Mouse (Mus musculus) kidney, postnatal 0 days (tissue): ENCODE data around the gene Wdfy1. TPM values are rescaled to one million over a fixed set of nuclear protein-coding genes. Genes with fewer than 3 reads are reported as not detected.

Experiments
- ATAC-seq: fragments of 200-750 bp; cut with Nextera tagmentation; replicated peaks from 2 replicates; pipeline ENCODE4 v1.8.0; 2017; ENCODE audit warnings: low read depth, moderate number of reproducible peaks, moderate TSS enrichment, moderate library complexity; ENCODE audit not compliant: low FRiP score
- DNase-seq: peaks from one replicate; pipeline ENCODE4 v3.0.0-alpha.2; 2016; ENCODE audit warnings: low spot score
- H3K27ac ChIP-seq: fragments of 300-500 bp; sonication (generic); 2 replicates; pipeline ENCODE4 v1.5.1; 2014; ENCODE audit warnings: mild to moderate bottlenecking
- H3K27me3 ChIP-seq: fragments of 300-500 bp; sonication (generic); 2 replicates; pipeline ENCODE4 v1.6.1; 2014; ENCODE audit warnings: low read length, mixed read lengths; ENCODE audit not compliant: insufficient read depth
- H3K36me3 ChIP-seq: fragments of 300-500 bp; sonication (generic); 2 replicates; pipeline ENCODE4 v1.6.1; 2014; ENCODE audit warnings: low read length, mixed read lengths; ENCODE audit not compliant: insufficient read depth
- H3K4me1 ChIP-seq: fragments of 300-500 bp; sonication (generic); replicated peaks from 2 replicates; pipeline ENCODE4 v1.6.1; 2014; ENCODE audit warnings: antibody characterized with exemption, low read length, mixed read lengths; ENCODE audit not compliant: insufficient read depth
- H3K4me2 ChIP-seq: fragments of 300-500 bp; sonication (generic); 2 replicates; pipeline ENCODE4 v1.6.1; 2014; ENCODE audit warnings: mild to moderate bottlenecking, low read length, moderate library complexity, mixed read lengths
- H3K4me3 ChIP-seq: fragments of 300-500 bp; sonication (generic); replicated peaks from 2 replicates; pipeline ENCODE4 v1.5.1; 2014; ENCODE audit warnings: low read depth, low read length
- H3K9ac ChIP-seq: fragments of 300-500 bp; sonication (generic); 2 replicates; pipeline ENCODE4 v1.6.1; 2014; ENCODE audit warnings: low read depth, low read length
- H3K9me3 ChIP-seq: fragments of 300-500 bp; sonication (generic); replicated peaks from 2 replicates; pipeline ENCODE4 v1.6.1; 2016; ENCODE audit warnings: low read length, inconsistent platforms, mixed read lengths
- CTCF ChIP-seq: IDR thresholded peaks from 2 replicates; pipeline ENCODE4 v1.5.1; 2016; ENCODE audit warnings: antibody characterized with exemption, low read depth, mild to moderate bottlenecking, moderate library complexity
- WGBS: fragments of 180-500 bp; shearing (Covaris S2); extraction: QIAGEN DNeasy Blood & Tissue Kit; methylation state at CpG from one replicate; pipeline ENCODE4 v1.1.7; 2014; 5-methylcytosine and 5-hydroxymethylcytosine counted together
- polyA plus RNA-seq: library from polyadenylated mRNA; unstranded; fragments of >200 nt; fragmentation: Nextera tagmentation; extraction: Ambion mirVana; gene quantifications from 2 replicates; pipeline ENCODE4 v1.2.1, GENCODE M21; 2015

The Wdfy1 gene
- polyA plus RNA-seq, 1 experiment from 2014 or later: 48.4 TPM

- peak within 1 kb of the TSS; percentile 63 for H3K4me3 ChIP-seq
- peak within 1 kb of the TSS; percentile 96 for H3K4me2 ChIP-seq
- WGBS: under 1% methylated on average over 51 of the region's 51 CpGs
- no peaks in the 10 kb centered on the region for H3K4me1 ChIP-seq
- no peaks in the 10 kb centered on the region for H3K36me3 ChIP-seq
- H3K9me3 ChIP-seq: no peaks in the 10 kb centered on the region
- ATAC-seq (peak; percentile 94), DNase-seq (peak; percentile 74)
- H3K9ac ChIP-seq: peak within 1 kb of the TSS; percentile 60
- no peak for TF ChIP-seq CTCF
- 0 out of 2 replicates have a peak, but pooled peaks cover 3% of the 10 kb centered on the region for H3K27me3 ChIP-seq
- peak within 1 kb of the TSS; percentile 70 for H3K27ac ChIP-seq
These were observed 104.2 kb downstream of the Wdfy1 start, which contains the start of gene Ap1s3 for GRCm38 (mm10) chr1:79671543-79672337. Ap1s3 (minus strand) TSS chr1:79671972.

GRCm38 (mm10) chr1:79671196-79671542 is 104.8 kb downstream of the Wdfy1 start:
- H3K4me2 ChIP-seq: peak overlapping the region; percentile 96
- H3K27ac ChIP-seq: no peak overlapping the region
- 1% methylated on average over 11 of the region's 11 CpGs for WGBS
- H3K27me3 ChIP-seq: 0 out of 2 replicates have a peak, but pooled peaks cover 3% of the 10 kb centered on the region
- peak overlapping the region; percentile 63 for H3K4me3 ChIP-seq
- no peaks in the 10 kb centered on the region for H3K9me3 ChIP-seq
- H3K4me1 ChIP-seq: no peaks in the 10 kb centered on the region
- DNase-seq: peak; percentile 14
- no peak for TF ChIP-seq CTCF
- ATAC-seq: no peak
- no peaks in the 10 kb centered on the region for H3K36me3 ChIP-seq
- H3K9ac ChIP-seq: peak overlapping the region; percentile 60

DNA sequence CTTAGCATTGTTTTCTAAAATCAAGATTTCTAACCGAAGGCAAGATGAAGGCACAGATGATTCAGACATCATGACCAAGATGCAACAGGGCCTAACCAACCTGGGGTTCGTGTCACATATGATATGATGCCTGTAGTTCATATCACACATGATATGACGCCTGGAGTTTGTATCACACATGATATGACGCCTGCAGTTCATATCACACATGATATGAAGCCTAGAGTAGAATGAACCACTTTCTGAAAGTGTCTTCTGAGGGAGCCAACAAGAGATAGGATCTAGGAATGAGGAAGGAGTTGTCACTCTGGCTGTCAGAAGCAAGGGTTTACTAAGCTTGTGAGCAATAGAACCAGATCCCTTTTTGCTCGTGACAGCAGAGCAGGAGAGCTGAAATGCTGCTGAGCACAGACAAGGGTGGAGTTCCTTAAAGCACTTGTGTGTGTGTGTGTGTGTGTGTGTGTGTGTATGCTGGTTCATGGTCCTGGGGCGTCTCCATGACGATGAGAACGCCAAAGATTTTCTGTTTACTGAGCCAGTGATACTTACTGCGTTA is 106.4 kb downstream of the Wdfy1 start:
- Histone ChIP-seq H3K9ac (no peak overlapping the region), H3K4me3 (no peak overlapping the region), H3K4me1 (no peaks in the 10 kb centered on the region), H3K4me2 (no peak overlapping the region), H3K36me3 (no peaks in the 10 kb centered on the region), H3K9me3 (no peaks in the 10 kb centered on the region), H3K27ac (no peak overlapping the region), H3K27me3 (0 out of 2 replicates have a peak, but pooled peaks cover 3% of the 10 kb centered on the region)
- no peak for TF ChIP-seq CTCF
- whole genome bisulfite sequencing: 79% methylated on average over 9 of the region's 9 CpGs
- ATAC-seq: no peak
- no peak for DNase-seq

DNA sequence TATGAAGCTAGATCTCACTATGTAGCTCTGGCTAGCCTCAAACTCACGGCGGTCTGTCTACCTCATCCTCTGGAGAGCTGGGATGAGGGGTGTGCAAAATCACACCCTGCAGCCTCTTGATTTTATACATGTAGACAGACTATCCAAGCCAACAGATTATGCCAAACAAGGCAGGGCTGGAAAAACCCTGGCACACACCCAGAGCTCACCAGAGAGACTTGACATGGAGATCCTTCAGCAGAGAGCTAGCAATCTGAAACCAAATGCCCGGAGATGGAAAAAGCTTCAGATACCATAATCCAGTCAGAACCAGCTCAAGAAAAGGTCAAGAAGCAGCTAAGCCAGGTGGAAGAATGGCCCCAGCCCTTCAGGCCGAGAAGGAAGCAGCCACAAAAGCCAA is 111.0 kb downstream of the Wdfy1 start:
- ATAC-seq: no peak
- H3K4me2 ChIP-seq: no peak overlapping the region
- no peak for DNase-seq
- no peak for TF ChIP-seq CTCF
- WGBS: 75% methylated on average over 4 of the region's 4 CpGs
- H3K27me3 ChIP-seq: no peaks in the 10 kb centered on the region
- H3K9me3 ChIP-seq: no peaks in the 10 kb centered on the region
- no peaks in the 10 kb centered on the region for H3K36me3 ChIP-seq
- H3K4me1 ChIP-seq: no peaks in the 10 kb centered on the region
- no peak overlapping the region for H3K4me3 ChIP-seq
- H3K9ac ChIP-seq: no peak overlapping the region
- H3K27ac ChIP-seq: no peak overlapping the region

- WGBS: 66% methylated on average over 7 of the region's 7 CpGs
These were observed 116.3 kb downstream of the Wdfy1 start for GRCm38 (mm10) chr1:79659598-79659997.

DNA sequence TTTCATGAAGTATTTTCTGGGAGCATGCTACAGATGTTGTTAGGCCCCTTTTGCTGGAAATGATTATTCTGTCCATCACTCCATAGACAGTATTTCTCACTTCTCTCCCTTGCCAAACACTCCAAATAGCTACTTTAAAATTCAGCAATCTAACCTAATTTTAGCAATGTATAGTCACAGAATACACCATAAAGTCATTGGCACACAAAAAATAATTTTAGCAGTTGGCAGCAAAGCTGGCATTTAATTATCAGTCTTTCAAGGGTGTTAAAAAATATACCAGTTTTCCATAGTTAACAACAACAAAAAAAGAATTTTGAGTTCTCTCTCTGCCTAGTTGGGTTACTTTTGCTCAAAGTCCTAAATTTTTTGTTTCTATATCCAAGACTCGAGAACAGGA is 118.5 kb downstream of the Wdfy1 start:
- Histone ChIP-seq H3K9me3 (no peaks in the 10 kb centered on the region), H3K36me3 (no peaks in the 10 kb centered on the region), H3K4me2 (no peak overlapping the region), H3K4me3 (no peak overlapping the region), H3K9ac (no peak overlapping the region), H3K4me1 (no peaks in the 10 kb centered on the region), H3K27ac (no peak overlapping the region), H3K27me3 (no peaks in the 10 kb centered on the region)
- no peak for DNase-seq
- ATAC-seq: no peak
- no peak for TF ChIP-seq CTCF
- WGBS: 17% methylated on average over 1 of the region's 1 CpGs

More at GRCm38 (mm10) chr1:79659598-79659997, 116.3 kb downstream of the Wdfy1 start:
- H3K27ac ChIP-seq: no peak overlapping the region
- no peak for DNase-seq
- no peaks in the 10 kb centered on the region for H3K27me3 ChIP-seq
- no peak for TF ChIP-seq CTCF
- H3K9me3 ChIP-seq: no peaks in the 10 kb centered on the region
- ATAC-seq: 0 out of 2 replicates have a peak, but pooled peaks have one; percentile 33
- H3K4me2 ChIP-seq: no peak overlapping the region
- H3K4me1 ChIP-seq: no peaks in the 10 kb centered on the region
- no peaks in the 10 kb centered on the region for H3K36me3 ChIP-seq
- H3K9ac ChIP-seq: no peak overlapping the region
- H3K4me3 ChIP-seq: no peak overlapping the region
